Mouse (Mus musculus): ENCODE results near the gene Prpf40b. TPM values are rescaled to one million over a fixed set of nuclear protein-coding genes. Genes with fewer than 3 reads are reported as not detected.
"Not testable (repeated sequence)": the region's sequence is repeated elsewhere in the genome, so short reads cannot be mapped to it uniquely, and the experiment has no call there.

Gene Prpf40b
- total and polyA plus RNA-seq, 2 experiments from 2014 or later: 97.9 to 107 TPM

DNA sequence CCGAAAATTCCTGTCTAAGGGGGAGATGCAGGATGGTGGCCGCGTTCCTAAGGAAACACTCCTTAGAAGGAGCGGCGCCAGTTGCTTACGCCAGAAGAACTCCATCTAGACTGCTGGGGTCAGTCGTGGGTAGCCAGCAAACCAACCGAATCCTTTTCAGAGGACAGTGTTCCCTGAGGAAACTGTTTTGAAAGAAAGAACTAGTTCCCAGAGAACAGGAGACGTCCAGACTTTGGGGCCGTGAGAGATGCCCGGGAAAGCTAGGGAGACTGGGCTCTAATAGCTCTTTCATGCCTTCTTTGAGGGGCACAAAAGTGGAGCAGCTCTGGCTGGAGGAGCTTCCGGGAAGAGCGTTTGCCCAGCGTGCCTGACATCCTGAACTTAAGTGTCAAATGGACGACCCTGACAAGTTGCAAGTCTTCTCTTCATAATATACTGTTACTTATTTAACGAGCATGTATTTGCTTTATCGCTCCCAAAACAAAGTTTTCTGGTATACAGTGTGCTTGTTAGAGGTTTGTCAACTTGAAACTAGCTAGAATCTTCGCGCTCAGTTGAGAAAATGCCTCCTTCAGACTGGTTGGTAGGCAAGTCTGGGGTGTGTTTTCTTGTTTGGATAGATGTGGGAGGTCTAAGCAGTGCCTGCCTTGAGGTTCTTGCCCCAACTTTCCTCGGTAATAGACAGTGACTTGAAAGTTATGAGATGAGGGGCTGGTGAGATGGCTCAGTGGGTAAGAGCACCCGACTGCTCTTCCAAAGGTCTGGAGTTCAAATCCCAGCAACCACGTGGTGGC is 42.3 kb upstream of the Prpf40b start:
- H3K4me1 ChIP-seq (ENCODE audit: insufficient read depth, low read length): 0 out of 2 replicates have a peak, but pooled peaks cover 3% of the 10 kb centered on the region
- peak; percentile 81 for DNase-seq (ENCODE audit: low spot score)
- peak; percentile 39 for TF ChIP-seq CTCF (IDR thresholded peaks at IDR 0.05)
- 4% methylated on average over 22 of the region's 22 CpGs for WGBS
- H3K4me2 ChIP-seq (ENCODE audit: low read depth, low read length, poor library complexity, severe bottlenecking): peak overlapping the region; percentile 77
- peak overlapping the region; percentile 58 for H3K9ac ChIP-seq (replicated peaks; ENCODE audit: low read length, poor library complexity, severe bottlenecking)
- H3K27me3 ChIP-seq (ENCODE audit: insufficient read depth, low read length): no peaks in the 10 kb centered on the region
- no peaks in the 10 kb centered on the region for H3K9me3 ChIP-seq (ENCODE audit: low read length)
- H3K4me3 ChIP-seq (ENCODE audit: low read depth, low read length): peak overlapping the region; percentile 41
- ATAC-seq (ENCODE audit: low FRiP score): peak; percentile 50
- H3K27ac ChIP-seq (ENCODE audit: low read depth, low read length): peak overlapping the region; percentile 84
- peaks cover 8% of the 10 kb centered on the region for H3K36me3 ChIP-seq (ENCODE audit: insufficient read depth, low read length)

DNA sequence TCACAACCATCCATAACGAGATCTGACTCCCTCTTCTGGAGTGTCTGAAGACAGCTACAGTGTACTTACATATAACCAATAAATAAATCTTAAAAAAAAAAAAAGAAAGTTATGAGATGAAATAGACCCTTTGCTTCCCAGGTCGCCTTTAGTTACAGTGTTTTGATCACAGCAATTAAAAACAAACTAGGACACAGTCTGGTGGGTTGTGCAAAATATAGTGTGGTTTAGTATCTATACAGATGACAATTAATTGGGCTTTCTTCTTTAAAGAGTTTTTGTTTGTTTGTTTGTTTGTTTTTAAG is 41.8 kb upstream of the Prpf40b start:
- not testable (repeated sequence) for H3K9ac ChIP-seq (replicated peaks; ENCODE audit: low read length, poor library complexity, severe bottlenecking); ATAC-seq (ENCODE audit: low FRiP score); H3K36me3 ChIP-seq (ENCODE audit: insufficient read depth, low read length); H3K9me3 ChIP-seq (ENCODE audit: low read length); H3K27me3 ChIP-seq (ENCODE audit: insufficient read depth, low read length); DNase-seq (ENCODE audit: low spot score); H3K4me1 ChIP-seq (ENCODE audit: insufficient read depth, low read length)
- Histone ChIP-seq H3K27ac (ENCODE audit: low read depth, low read length) (peak overlapping the region; percentile 84; the same call in 1 of the 2 replicates), H3K4me3 (ENCODE audit: low read depth, low read length) (peak overlapping the region; percentile 41; the same call in 1 of the 2 replicates), H3K4me2 (ENCODE audit: low read depth, low read length, poor library complexity, severe bottlenecking) (peak overlapping the region; percentile 77)
- 45% methylated on average over 2 of the region's 2 CpGs for WGBS

DNA sequence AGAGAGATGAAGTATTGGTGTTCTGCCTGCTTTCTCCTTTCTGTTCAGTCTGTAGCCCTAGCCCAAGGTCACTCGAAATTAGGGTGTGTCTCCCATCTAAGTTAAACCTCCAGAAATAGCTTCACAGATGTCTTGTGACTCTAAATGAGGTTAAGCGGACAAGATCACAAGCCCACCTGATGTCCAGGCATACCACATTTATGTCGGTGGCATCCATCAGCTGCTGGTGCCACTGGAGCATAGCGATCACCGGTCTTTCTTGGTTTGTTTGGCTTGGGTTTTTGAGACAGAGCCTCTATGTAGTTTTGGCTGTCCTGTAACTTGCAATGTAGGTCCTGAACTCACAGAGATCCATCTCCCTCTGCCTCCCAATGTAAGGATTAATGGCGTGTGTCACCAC is 41.1 kb upstream of the Prpf40b start:
- no peak overlapping the region for H3K4me3 ChIP-seq (ENCODE audit: low read depth, low read length)

GRCm38 (mm10) chr15:99254477-99255005 is 40.3 kb upstream of the Prpf40b start:
- H3K4me1 ChIP-seq (ENCODE audit: insufficient read depth, low read length): 0 out of 2 replicates have a peak, but pooled peaks cover 3% of the 10 kb centered on the region
- no peaks in the 10 kb centered on the region for H3K36me3 ChIP-seq (ENCODE audit: insufficient read depth, low read length)
- ATAC-seq (ENCODE audit: low FRiP score) (no peak), DNase-seq (ENCODE audit: low spot score) (no peak)
- no peaks in the 10 kb centered on the region for H3K9me3 ChIP-seq (ENCODE audit: low read length)
- no peak overlapping the region for H3K4me3 ChIP-seq (ENCODE audit: low read depth, low read length)
- no peak for TF ChIP-seq CTCF (IDR thresholded peaks at IDR 0.05)
- H3K27me3 ChIP-seq (ENCODE audit: insufficient read depth, low read length): no peaks in the 10 kb centered on the region
- H3K9ac ChIP-seq (replicated peaks; ENCODE audit: low read length, poor library complexity, severe bottlenecking): no peak overlapping the region
- H3K27ac ChIP-seq (ENCODE audit: low read depth, low read length): no peak overlapping the region
- no peak overlapping the region for H3K4me2 ChIP-seq (ENCODE audit: low read depth, low read length, poor library complexity, severe bottlenecking)
- 87% methylated on average over 2 of the region's 2 CpGs for WGBS

More for the DNA sequence above, 41.1 kb upstream of the Prpf40b start:
- Histone ChIP-seq H3K9ac (replicated peaks; ENCODE audit: low read length, poor library complexity, severe bottlenecking) (no peak overlapping the region), H3K9me3 (ENCODE audit: low read length) (no peaks in the 10 kb centered on the region), H3K27ac (ENCODE audit: low read depth, low read length) (no peak overlapping the region), H3K4me1 (ENCODE audit: insufficient read depth, low read length) (0 out of 2 replicates have a peak, but pooled peaks cover 3% of the 10 kb centered on the region), H3K27me3 (ENCODE audit: insufficient read depth, low read length) (no peaks in the 10 kb centered on the region), H3K4me2 (ENCODE audit: low read depth, low read length, poor library complexity, severe bottlenecking) (no peak overlapping the region), H3K36me3 (ENCODE audit: insufficient read depth, low read length) (no peaks in the 10 kb centered on the region; the same call in 1 of the 2 replicates)
- WGBS: 95% methylated on average over 6 of the region's 6 CpGs
- ATAC-seq (ENCODE audit: low FRiP score) (no peak), DNase-seq (ENCODE audit: low spot score) (no peak)
- TF ChIP-seq CTCF (IDR thresholded peaks at IDR 0.05): no peak

DNA sequence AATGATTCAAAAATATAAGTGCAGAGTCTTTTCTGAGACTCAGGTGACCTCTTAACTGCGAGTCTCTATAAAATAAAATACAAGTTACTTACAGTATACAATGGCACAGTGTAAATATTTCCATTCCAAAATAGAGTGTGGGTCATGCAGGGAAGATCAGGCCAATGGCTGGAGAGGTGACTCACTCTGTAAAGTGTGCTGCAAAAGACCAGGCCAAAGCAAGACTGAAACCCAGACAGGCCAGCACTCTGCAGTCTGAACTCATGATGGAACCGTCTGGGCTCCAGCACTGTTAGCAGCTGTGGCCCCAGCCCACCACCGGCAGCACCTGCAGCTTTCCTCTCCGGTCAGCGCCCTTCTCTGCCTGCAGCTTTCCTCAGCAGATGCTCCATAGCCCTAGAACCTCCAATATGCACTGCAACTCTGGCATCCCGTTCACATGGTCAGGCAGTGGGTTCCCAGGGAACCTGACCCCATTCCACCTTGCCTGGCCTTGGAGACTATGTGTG is 39.6 kb upstream of the Prpf40b start:
- ATAC-seq (ENCODE audit: low FRiP score) (no peak), DNase-seq (ENCODE audit: low spot score) (no peak)
- Histone ChIP-seq H3K27me3 (ENCODE audit: insufficient read depth, low read length) (no peaks in the 10 kb centered on the region), H3K9ac (replicated peaks; ENCODE audit: low read length, poor library complexity, severe bottlenecking) (no peak overlapping the region), H3K4me3 (ENCODE audit: low read depth, low read length) (no peak overlapping the region), H3K4me1 (ENCODE audit: insufficient read depth, low read length) (0 out of 2 replicates have a peak, but pooled peaks cover 3% of the 10 kb centered on the region), H3K36me3 (ENCODE audit: insufficient read depth, low read length) (no peaks in the 10 kb centered on the region), H3K9me3 (ENCODE audit: low read length) (no peaks in the 10 kb centered on the region), H3K27ac (ENCODE audit: low read depth, low read length) (no peak overlapping the region), H3K4me2 (ENCODE audit: low read depth, low read length, poor library complexity, severe bottlenecking) (no peak overlapping the region)
- 86% methylated on average over 6 of the region's 6 CpGs for WGBS
- TF ChIP-seq CTCF (IDR thresholded peaks at IDR 0.05): no peak

GRCm38 (mm10) chr15:99259167-99259729 is 35.6 kb upstream of the Prpf40b start:
- no peak for TF ChIP-seq CTCF (IDR thresholded peaks at IDR 0.05)
- H3K9me3 ChIP-seq (ENCODE audit: low read length): no peaks in the 10 kb centered on the region
- H3K4me3 ChIP-seq (ENCODE audit: low read depth, low read length): no peak overlapping the region; the same call in 1 of the 2 replicates
- no peaks in the 10 kb centered on the region for H3K27me3 ChIP-seq (ENCODE audit: insufficient read depth, low read length)
- no peak overlapping the region for H3K27ac ChIP-seq (ENCODE audit: low read depth, low read length)
- ATAC-seq (ENCODE audit: low FRiP score) (no peak), DNase-seq (ENCODE audit: low spot score) (no peak)
- 65% methylated on average over 8 of the region's 8 CpGs for WGBS
- H3K9ac ChIP-seq (replicated peaks; ENCODE audit: low read length, poor library complexity, severe bottlenecking): no peak overlapping the region
- H3K36me3 ChIP-seq (ENCODE audit: insufficient read depth, low read length): no peaks in the 10 kb centered on the region
- no peaks in the 10 kb centered on the region for H3K4me1 ChIP-seq (ENCODE audit: insufficient read depth, low read length)
- peak overlapping the region; percentile 33 for H3K4me2 ChIP-seq (ENCODE audit: low read depth, low read length, poor library complexity, severe bottlenecking)

Measured in midbrain, postnatal 0 days (tissue).